17 mouse cellular contexts compared by ENCODE assay signal in genomic region chr7:67586479-67586878, GRCm38 (mm10).
"Had no signal": no experiment of that assay in that cellular context is flagged by ENCODE, and none has a peak within 500 bp of the region (broad histone marks: within the 10 kb centered on the region; RNA-seq: fewer than 3 reads in every experiment).

No protein-coding gene starts in this region.

- H3K9ac ChIP-seq: neural tube, embryonic 12.5 days; neural tube, embryonic 13.5 days; neural tube, embryonic 15.5 days; stomach, embryonic 15.5 days had no signal

- H3K9me3 ChIP-seq: neural tube, embryonic 12.5 days; neural tube, embryonic 13.5 days; neural tube, embryonic 15.5 days; stomach, embryonic 15.5 days had no signal

- H3K4me3 ChIP-seq: neural tube, embryonic 12.5 days; neural tube, embryonic 13.5 days; neural tube, embryonic 15.5 days; stomach, embryonic 15.5 days had no signal

- H3K36me3 ChIP-seq: neural tube, embryonic 12.5 days; neural tube, embryonic 13.5 days; neural tube, embryonic 15.5 days; stomach, embryonic 15.5 days had no signal

- H3K27me3 ChIP-seq: neural tube, embryonic 12.5 days; neural tube, embryonic 13.5 days; neural tube, embryonic 15.5 days; stomach, embryonic 15.5 days had no signal

- H3K27ac ChIP-seq: neural tube, embryonic 12.5 days; neural tube, embryonic 13.5 days; neural tube, embryonic 15.5 days; stomach, embryonic 15.5 days; stomach, postnatal 0 days had no signal

- H3K4me1 ChIP-seq: neural tube, embryonic 12.5 days; neural tube, embryonic 15.5 days; stomach, embryonic 15.5 days had no signal

- H3K4me2 ChIP-seq: neural tube, embryonic 12.5 days; neural tube, embryonic 13.5 days; neural tube, embryonic 15.5 days; stomach, embryonic 15.5 days had no signal

- DNase-seq: retina, postnatal 1 day; right cerebral cortex, adult 18-20 months; right cerebral cortex, postnatal 14 days; right cerebral cortex, postnatal 25 days; right cerebral cortex, postnatal 4 days; spleen, adult 18-20 months; thymus, adult 18-20 months; thymus, adult 2 months; thymus, postnatal 14 days; thymus, postnatal 25 days; thymus, postnatal 36 days; thymus, postnatal 4 days had no signal
